Mouse (Mus musculus) layer of hippocampus, adult 2 months (tissue): ENCODE measurements around the gene Six5. TPM values are rescaled to one million over a fixed set of nuclear protein-coding genes. Genes with fewer than 3 reads are reported as not detected.
"Not testable (repeated sequence)": the region's sequence is repeated elsewhere in the genome, so short reads cannot be mapped to it uniquely, and the experiment has no call there.

Experiments
- DNase-seq, 2 experiments: peaks; one replicate each; pipeline ENCODE4 v3.0.0; 2022; ENCODE audit warnings: low spot score in 2 of 2
- H3K27ac ChIP-seq: fragments of 200-600 bp; 2 replicates; pipeline ENCODE4 v1.8.1; 2022
- H3K4me3 ChIP-seq: fragments of 200-600 bp; 2 replicates; pipeline ENCODE4 v1.8.1; 2022; ENCODE audit warnings: mild to moderate bottlenecking
- CTCF ChIP-seq: fragments of 200-600 bp; conservative IDR thresholded peaks from 2 replicates; pipeline ENCODE4 v1.8.1; 2022; ENCODE audit warnings: antibody characterized with exemption, mild to moderate bottlenecking, moderate library complexity
- total RNA-seq, 2 experiments: library from RNA; stranded (reverse); gene quantifications; 2 replicates each; pipeline ENCODE4 v1.2.3; 2021

Gene Six5
- total RNA-seq, 2 experiments from 2014 or later = 2.4 to 2.8 TPM

- no peak for TF ChIP-seq CTCF
- no peak overlapping the region for H3K27ac ChIP-seq
- no peak for DNase-seq
Observed at GRCm38 (mm10) chr7:19057405-19057804, 37.0 kb upstream of the Six5 start.

GRCm38 (mm10) chr7:19065896-19066295, 28.5 kb upstream of the Six5 start:
- DNase-seq = no peak
- no peak overlapping the region for H3K4me3 ChIP-seq
- no peak for TF ChIP-seq CTCF
- no peak overlapping the region for H3K27ac ChIP-seq

More at GRCm38 (mm10) chr7:19057405-19057804, 37.0 kb upstream of the Six5 start:
- H3K4me3 ChIP-seq = no peak overlapping the region

GRCm38 (mm10) chr7:19067063-19067462, 27.3 kb upstream of the Six5 start:
- no peak for TF ChIP-seq CTCF
- Histone ChIP-seq H3K4me3 (no peak overlapping the region), H3K27ac (no peak overlapping the region)
- no peak for DNase-seq

- TF ChIP-seq CTCF = no peak
- Histone ChIP-seq H3K4me3 (no peak overlapping the region), H3K27ac (no peak overlapping the region)
- DNase-seq = no peak
Observed at GRCm38 (mm10) chr7:19067935-19068334, 26.5 kb upstream of the Six5 start.

GRCm38 (mm10) chr7:19068707-19069106, 25.7 kb upstream of the Six5 start:
- no peak overlapping the region for H3K27ac ChIP-seq
- TF ChIP-seq CTCF = peak; percentile 88
- no peak overlapping the region for H3K4me3 ChIP-seq
- DNase-seq = peak in 1 of 2 experiments; percentile 82

GRCm38 (mm10) chr7:19069500-19069899, 24.9 kb upstream of the Six5 start:
- H3K27ac ChIP-seq = no peak overlapping the region
- TF ChIP-seq CTCF = peak; percentile 67
- DNase-seq = no peak
- H3K4me3 ChIP-seq = no peak overlapping the region

GRCm38 (mm10) chr7:19071024-19071423, 23.4 kb upstream of the Six5 start:
- not testable (repeated sequence) for H3K27ac ChIP-seq, DNase-seq, H3K4me3 ChIP-seq
- TF ChIP-seq CTCF = peak; percentile 66

GRCm38 (mm10) chr7:19073504-19073903, 20.9 kb upstream of the Six5 start:
- no peak overlapping the region for H3K4me3 ChIP-seq
- TF ChIP-seq CTCF = peak; percentile 66
- no peak for DNase-seq
- H3K27ac ChIP-seq = 0 out of 2 replicates have a peak overlapping the region, but pooled peaks have one; percentile 8

GRCm38 (mm10) chr7:19074494-19074893, 19.9 kb upstream of the Six5 start:
- peak; percentile 42 for TF ChIP-seq CTCF
- Histone ChIP-seq H3K27ac (no peak overlapping the region), H3K4me3 (no peak overlapping the region)
- DNase-seq = no peak

- H3K27ac ChIP-seq = peak overlapping the region; percentile 89
- TF ChIP-seq CTCF = no peak
- no peak for DNase-seq
- H3K4me3 ChIP-seq = peak overlapping the region; percentile 81
Observed at GRCm38 (mm10) chr7:19075231-19075630, 19.2 kb upstream of the Six5 start.

GRCm38 (mm10) chr7:19075723-19076585, 18.4 kb upstream of the Six5 start, which contains the start of gene Dmwd:
Gene Dmwd, plus strand, starts transcription at chr7:19076227.
- TF ChIP-seq CTCF = no peak
- peak within 1 kb of the TSS; percentile 81 for H3K4me3 ChIP-seq
- H3K27ac ChIP-seq = peak within 1 kb of the TSS; percentile 90
- DNase-seq = peak; percentile 96 to 98

- peak overlapping the region; percentile 81 for H3K4me3 ChIP-seq
- peak overlapping the region; percentile 90 for H3K27ac ChIP-seq
- DNase-seq = no peak
- no peak for TF ChIP-seq CTCF
Observed at GRCm38 (mm10) chr7:19076586-19076991, 17.8 kb upstream of the Six5 start.

GRCm38 (mm10) chr7:19077761-19078160, 16.6 kb upstream of the Six5 start:
- TF ChIP-seq CTCF = no peak
- H3K4me3 ChIP-seq = peak overlapping the region; percentile 81; the same call in 1 of the 2 replicates
- H3K27ac ChIP-seq = no peak overlapping the region
- DNase-seq = no peak

GRCm38 (mm10) chr7:19078732-19079131, 15.7 kb upstream of the Six5 start:
- TF ChIP-seq CTCF = no peak
- Histone ChIP-seq H3K27ac (no peak overlapping the region; the same call in 1 of the 2 replicates), H3K4me3 (no peak overlapping the region)
- DNase-seq = no peak
